Comparison of ENCODE assay signal across 8 mouse cellular contexts in genomic region chr11:69431829-69432639, GRCm38 (mm10). TPM values are rescaled to one million over a fixed set of nuclear protein-coding genes. Genes with fewer than 3 reads are reported as not detected.
DNase-seq lines count a peak whose midpoint lies in the region; ATAC-seq and TF ChIP-seq lines count a peak whose summit lies in the region.

No protein-coding gene starts in this region.

- no peaks in the 10 kb centered on the region for H3K36me3 ChIP-seq in intestine, postnatal 0 days (ENCODE audit: control insufficient read depth, insufficient read depth)
- no peaks in the 10 kb centered on the region for H3K36me3 ChIP-seq in limb, embryonic 10.5 days
- H3K36me3 ChIP-seq in midbrain, embryonic 11.5 days (ENCODE audit: control insufficient read depth, insufficient read depth, low read length), result no peaks in the 10 kb centered on the region

- DNase-seq in urinary bladder, postnatal 14 days (ENCODE audit: low spot score), result peak; percentile 79
- no peak for DNase-seq in urinary bladder, adult 2 months (ENCODE audit: low spot score)
- peak; percentile 91 for DNase-seq in embryo, embryonic 11 days
- DNase-seq in gastrocnemius, postnatal 25 days, result peak; percentile 60
- peak; percentile 78 for DNase-seq in limb, embryonic 10.5 days (ENCODE audit: low spot score)
- DNase-seq in midbrain, embryonic 11.5 days (ENCODE audit: low spot score, missing footprints), result peak; percentile 91
- peak; percentile 54 for DNase-seq in skeletal muscle tissue, adult 2 months (ENCODE audit: low read depth, low spot score)

- WGBS in intestine, postnatal 0 days, result 41% methylated on average over 11 of the region's 11 CpGs
- 43% methylated on average over 11 of the region's 11 CpGs for WGBS in limb, embryonic 10.5 days
- 34% methylated on average over 11 of the region's 11 CpGs for WGBS in midbrain, embryonic 11.5 days

- H3K27ac ChIP-seq in intestine, postnatal 0 days (ENCODE audit: low read depth, low read length), result no peak overlapping the region
- no peak overlapping the region for H3K27ac ChIP-seq in limb, embryonic 10.5 days
- no peak overlapping the region for H3K27ac ChIP-seq in midbrain, embryonic 11.5 days (ENCODE audit: low read depth, low read length)

- 0 out of 2 replicates have a peak overlapping the region, but pooled peaks have one; percentile 21 for H3K4me2 ChIP-seq in intestine, postnatal 0 days (replicated peaks; ENCODE audit: low read depth)
- no peak overlapping the region for H3K4me2 ChIP-seq in midbrain, embryonic 11.5 days

- H3K9ac ChIP-seq in intestine, postnatal 0 days (ENCODE audit: low read depth, low read length), result no peak overlapping the region
- no peak overlapping the region for H3K9ac ChIP-seq in midbrain, embryonic 11.5 days (ENCODE audit: low read length)

- peak; percentile 90 for TF ChIP-seq CTCF in intestine, postnatal 0 days (IDR thresholded peaks at IDR 0.05; ENCODE audit: low read depth)

- no peaks in the 10 kb centered on the region for H3K27me3 ChIP-seq in intestine, postnatal 0 days (replicated peaks; ENCODE audit: control insufficient read depth, insufficient read depth, low read length)
- no peaks in the 10 kb centered on the region for H3K27me3 ChIP-seq in limb, embryonic 10.5 days (ENCODE audit: low read depth, poor library complexity, severe bottlenecking)
- no peaks in the 10 kb centered on the region for H3K27me3 ChIP-seq in midbrain, embryonic 11.5 days (ENCODE audit: control insufficient read depth, insufficient read depth, low read length)

- ATAC-seq in intestine, postnatal 0 days, result 0 out of 2 replicates have a peak, but pooled peaks have one; percentile 37
- peak; percentile 65; the same call in 1 of the 2 replicates for ATAC-seq in midbrain, embryonic 11.5 days (ENCODE audit: low FRiP score)

- H3K9me3 ChIP-seq in intestine, postnatal 0 days (ENCODE audit: control insufficient read depth), result no peaks in the 10 kb centered on the region
- no peaks in the 10 kb centered on the region for H3K9me3 ChIP-seq in limb, embryonic 10.5 days (replicated peaks)
- no peaks in the 10 kb centered on the region for H3K9me3 ChIP-seq in midbrain, embryonic 11.5 days (ENCODE audit: control insufficient read depth, low read length)

- H3K4me1 ChIP-seq in intestine, postnatal 0 days (replicated peaks; ENCODE audit: control insufficient read depth, insufficient read depth, low read length), result peaks cover 4% of the 10 kb centered on the region; the same call in 1 of the 2 replicates
- peaks cover 20% of the 10 kb centered on the region for H3K4me1 ChIP-seq in limb, embryonic 10.5 days
- H3K4me1 ChIP-seq in midbrain, embryonic 11.5 days (ENCODE audit: control insufficient read depth, insufficient read depth, low read length), result no peaks in the 10 kb centered on the region

- no peak overlapping the region for H3K4me3 ChIP-seq in intestine, postnatal 0 days (ENCODE audit: low read depth, low read length)
- H3K4me3 ChIP-seq in limb, embryonic 10.5 days, result no peak overlapping the region
- no peak overlapping the region for H3K4me3 ChIP-seq in midbrain, embryonic 11.5 days (ENCODE audit: low read depth, low read length)

RNA-seq across cellular contexts. Expression of gene Kdm6b, which starts 18.6 kb away (rescaled TPM):
- 3.3 and 10.7 TPM in 2 replicates for polyA plus RNA-seq in urinary bladder, adult 2 months (2012; rRNA removed)
- total RNA-seq in gastrocnemius, postnatal 25 days (2021), result 10 to 100 TPM; 23.9 to 27.7 TPM
- polyA plus RNA-seq in intestine, postnatal 0 days (2015; fragmentation: Nextera tagmentation; extraction: Ambion mirVana), result 18.2 and 23.6 TPM in 2 replicates
- 36.6 and 40.8 TPM in 2 replicates for polyA plus RNA-seq in limb, embryonic 10.5 days (2016; fragmentation: Nextera tagmentation; extraction: Ambion mirVana)
- 30.2 and 31.7 TPM in 2 replicates for polyA plus RNA-seq in midbrain, embryonic 11.5 days (2014; fragmentation: Nextera tagmentation; extraction: Ambion mirVana)

RNA-seq across cellular contexts. Expression of gene Tmem88, which starts 34.0 kb away (rescaled TPM):
- 11.5 and 11.6 TPM in 2 replicates for polyA plus RNA-seq in urinary bladder, adult 2 months (2012; rRNA removed)
- 1 to 10 TPM; 6.1 to 7.0 TPM for total RNA-seq in gastrocnemius, postnatal 25 days (2021)
- 24.1 and 24.9 TPM in 2 replicates for polyA plus RNA-seq in intestine, postnatal 0 days (2015; fragmentation: Nextera tagmentation; extraction: Ambion mirVana)
- polyA plus RNA-seq in limb, embryonic 10.5 days (2016; fragmentation: Nextera tagmentation; extraction: Ambion mirVana), result 23.0 and 24.7 TPM in 2 replicates
- polyA plus RNA-seq in midbrain, embryonic 11.5 days (2014; fragmentation: Nextera tagmentation; extraction: Ambion mirVana), result 11.9 and 13.1 TPM in 2 replicates

RNA-seq across cellular contexts. Expression of gene Cyb5d1, which starts 36.6 kb away (rescaled TPM):
- polyA plus RNA-seq in urinary bladder, adult 2 months (2012; rRNA removed), result 43.0 and 48.0 TPM in 2 replicates
- total RNA-seq in gastrocnemius, postnatal 25 days (2021), result 10 to 100 TPM; 26.5 to 26.9 TPM
- polyA plus RNA-seq in intestine, postnatal 0 days (2015; fragmentation: Nextera tagmentation; extraction: Ambion mirVana), result 8.6 and 8.9 TPM in 2 replicates
- polyA plus RNA-seq in limb, embryonic 10.5 days (2016; fragmentation: Nextera tagmentation; extraction: Ambion mirVana), result 45.2 and 51.6 TPM in 2 replicates
- 44.6 and 50.5 TPM in 2 replicates for polyA plus RNA-seq in midbrain, embryonic 11.5 days (2014; fragmentation: Nextera tagmentation; extraction: Ambion mirVana)

RNA-seq across cellular contexts. Expression of gene Naa38, which starts 36.7 kb away (rescaled TPM):
- 143 and 188 TPM in 2 replicates for polyA plus RNA-seq in urinary bladder, adult 2 months (2012; rRNA removed)
- total RNA-seq in gastrocnemius, postnatal 25 days (2021), result 10 to 100 TPM; 60.4 to 65.0 TPM
- 159 and 164 TPM in 2 replicates for polyA plus RNA-seq in intestine, postnatal 0 days (2015; fragmentation: Nextera tagmentation; extraction: Ambion mirVana)
- polyA plus RNA-seq in limb, embryonic 10.5 days (2016; fragmentation: Nextera tagmentation; extraction: Ambion mirVana), result 140 and 151 TPM in 2 replicates
- 120 and 130 TPM in 2 replicates for polyA plus RNA-seq in midbrain, embryonic 11.5 days (2014; fragmentation: Nextera tagmentation; extraction: Ambion mirVana)
